Mouse (Mus musculus): Measurements from ENCODE around the gene Snx14.

The Snx14 gene

GRCm38 (mm10) chr9:88344424-88344823 is 94.3 kb downstream of the Snx14 start:
- no peak for DNase-seq (ENCODE audit: low spot score)

- no peak for DNase-seq (ENCODE audit: low spot score)
Measured at GRCm38 (mm10) chr9:88342701-88343100, 96.1 kb downstream of the Snx14 start.

- DNase-seq (ENCODE audit: low spot score), result no peak
Measured at GRCm38 (mm10) chr9:88342241-88342640, 96.5 kb downstream of the Snx14 start.

GRCm38 (mm10) chr9:88340819-88341218 is 97.9 kb downstream of the Snx14 start:
- no peak for DNase-seq (ENCODE audit: low spot score)

- no peak for DNase-seq (ENCODE audit: low spot score)
Measured at GRCm38 (mm10) chr9:88335839-88336238, 102.9 kb downstream of the Snx14 start.

GRCm38 (mm10) chr9:88332447-88332846 is 106.3 kb downstream of the Snx14 start:
- DNase-seq (ENCODE audit: low spot score), result no peak

GRCm38 (mm10) chr9:88330316-88330715 is 108.4 kb downstream of the Snx14 start:
- DNase-seq (ENCODE audit: low spot score), result no peak

GRCm38 (mm10) chr9:88329166-88329748 is 109.5 kb downstream of the Snx14 start:
- DNase-seq (ENCODE audit: low spot score), result no peak

GRCm38 (mm10) chr9:88328666-88329065 is 110.1 kb downstream of the Snx14 start:
- no peak for DNase-seq (ENCODE audit: low spot score)

GRCm38 (mm10) chr9:88326930-88327901 is 111.5 kb downstream of the Snx14 start, which contains the start of gene Nt5e:
Nt5e (plus strand) TSS chr9:88327197.
- DNase-seq (ENCODE audit: low spot score), result peak; percentile 77

All from retina, embryonic 14.5 days (tissue).